10 mouse cellular contexts compared by ENCODE assay signal in the genomic region with DNA sequence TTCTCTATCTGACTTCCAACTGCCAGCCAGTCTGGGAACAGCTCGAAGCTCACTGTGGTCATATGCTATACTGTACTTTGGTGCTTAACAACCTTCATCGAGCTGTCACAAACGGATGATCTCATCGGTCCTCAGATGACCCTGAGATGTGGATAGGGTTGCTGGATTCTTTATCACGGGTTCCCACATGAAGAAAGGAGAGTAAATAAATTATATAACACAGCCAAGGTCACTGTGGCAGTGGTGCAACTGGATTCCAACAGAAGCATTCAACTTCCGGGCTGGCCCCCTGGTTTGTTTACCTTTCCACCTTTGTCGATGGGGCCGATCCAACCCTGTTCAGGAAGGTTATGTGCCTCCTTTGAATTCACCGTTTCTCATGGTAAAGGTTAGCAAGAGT.
A peak's percentile ranks its signal among the peaks of the same experiment; 100 is the strongest.
DNase-seq lines count a peak whose midpoint lies in the region; ATAC-seq and TF ChIP-seq lines count a peak whose summit lies in the region.
"Had no signal": no experiment of that assay in that cellular context is flagged by ENCODE, and none has a peak within 500 bp of the region (broad histone marks: within the 10 kb centered on the region; RNA-seq: fewer than 3 reads in every experiment).

No protein-coding gene starts in this region.

- H3K36me3 ChIP-seq in lung, postnatal 0 days (ENCODE audit: insufficient read depth, low read length) = no peaks in the 10 kb centered on the region
- H3K36me3 ChIP-seq in hindbrain, embryonic 16.5 days (ENCODE audit: control insufficient read depth, insufficient read depth, low read length) = no peaks in the 10 kb centered on the region
- H3K36me3 ChIP-seq: limb, embryonic 10.5 days; neural tube, embryonic 12.5 days had no signal

- H3K9ac ChIP-seq in lung, postnatal 0 days (replicated peaks; ENCODE audit: low read depth) = no peak overlapping the region
- no peak overlapping the region for H3K9ac ChIP-seq in hindbrain, embryonic 16.5 days (ENCODE audit: low read depth, low read length)
- H3K9ac ChIP-seq: neural tube, embryonic 12.5 days had no signal

- H3K4me1 ChIP-seq in lung, postnatal 0 days (ENCODE audit: insufficient read depth, low read depth, low read length) = peaks cover 10% of the 10 kb centered on the region; the same call in 1 of the 2 replicates
- no peaks in the 10 kb centered on the region; the same call in 1 of the 2 replicates for H3K4me1 ChIP-seq in hindbrain, embryonic 16.5 days (ENCODE audit: control insufficient read depth, insufficient read depth, low read depth, low read length)
- H3K4me1 ChIP-seq: neural tube, embryonic 12.5 days had no signal

- 11% methylated on average over 9 of the region's 9 CpGs for WGBS in lung, postnatal 0 days
- 71% methylated on average over 9 of the region's 9 CpGs for WGBS in hindbrain, embryonic 16.5 days

- no peaks in the 10 kb centered on the region for H3K9me3 ChIP-seq in lung, postnatal 0 days (ENCODE audit: low read length)
- no peaks in the 10 kb centered on the region for H3K9me3 ChIP-seq in hindbrain, embryonic 16.5 days (ENCODE audit: control insufficient read depth, low read length)
- H3K9me3 ChIP-seq: limb, embryonic 10.5 days; neural tube, embryonic 12.5 days had no signal

- DNase-seq in cerebellum, postnatal 14 days = peak; percentile 12 to 19
- no peak for DNase-seq in cerebellum, postnatal 4 days (ENCODE audit: low spot score in 2 of 2)
- peak; percentile 66 for DNase-seq in adrenal gland, postnatal 14 days
- DNase-seq in kidney, adult 18-20 months = peak; percentile 50
- peak; percentile 63 for DNase-seq in lung, postnatal 0 days (ENCODE audit: low spot score)
- DNase-seq in embryo, embryonic 9.5 days (ENCODE audit: extremely low spot score) = no peak
- no peak for DNase-seq in layer of hippocampus, adult 9-10 months (ENCODE audit: low spot score)

- no peaks in the 10 kb centered on the region for H3K27me3 ChIP-seq in lung, postnatal 0 days (replicated peaks; ENCODE audit: insufficient read depth, low read length)
- no peaks in the 10 kb centered on the region for H3K27me3 ChIP-seq in hindbrain, embryonic 16.5 days (replicated peaks; ENCODE audit: control insufficient read depth, insufficient read depth, low read length)
- H3K27me3 ChIP-seq: neural tube, embryonic 12.5 days had no signal

- ATAC-seq in lung, postnatal 0 days = peak; percentile 81
- ATAC-seq in hindbrain, embryonic 16.5 days = no peak

- no peak overlapping the region for H3K4me2 ChIP-seq in lung, postnatal 0 days (replicated peaks; ENCODE audit: low read depth, low read length)
- no peak overlapping the region for H3K4me2 ChIP-seq in hindbrain, embryonic 16.5 days (ENCODE audit: low read length)
- H3K4me2 ChIP-seq: neural tube, embryonic 12.5 days had no signal

- no peak overlapping the region for H3K27ac ChIP-seq in lung, postnatal 0 days (ENCODE audit: low read length)
- no peak overlapping the region for H3K27ac ChIP-seq in hindbrain, embryonic 16.5 days (ENCODE audit: low read depth, low read length)
- H3K27ac ChIP-seq: neural tube, embryonic 12.5 days had no signal

- no peak for TF ChIP-seq EP300 in lung, postnatal 0 days (IDR thresholded peaks at IDR 0.05)

- TF ChIP-seq CTCF in lung, postnatal 0 days (IDR thresholded peaks at IDR 0.05) = no peak

- no peak overlapping the region for H3K4me3 ChIP-seq in lung, postnatal 0 days (ENCODE audit: low read depth, low read length)
- H3K4me3 ChIP-seq in hindbrain, embryonic 16.5 days (ENCODE audit: low read length) = no peak overlapping the region
- H3K4me3 ChIP-seq: limb, embryonic 10.5 days; neural tube, embryonic 12.5 days had no signal

Comparison
In these comparisons a context has a peak if more than half of its experiments do, and no peak if none do; other contexts are left out.
1. DNase-seq: peak in cerebellum, postnatal 14 days (2 of 2), adrenal gland, postnatal 14 days (single experiment), kidney, adult 18-20 months (single experiment) and lung, postnatal 0 days (single experiment); none in cerebellum, postnatal 4 days (0 of 2), embryo, embryonic 9.5 days (single experiment) and layer of hippocampus, adult 9-10 months (single experiment).